Mouse (Mus musculus) bone marrow macrophage, adult 2 months (primary cell): ENCODE results near the gene Prickle3.

Source experiments
- CTCF ChIP-seq: IDR thresholded peaks from 2 replicates; pipeline ENCODE4 v1.5.1; 2012; ENCODE audit warnings: low read depth, mild to moderate bottlenecking, low read length, moderate library complexity
- POLR2A ChIP-seq: IDR thresholded peaks from 2 replicates; pipeline ENCODE4 v1.6.1; 2012; ENCODE audit warnings: mild to moderate bottlenecking, low read depth, low read length, borderline replicate concordance

- TF ChIP-seq POLR2A (no peak), CTCF (no peak)
Observed at GRCm38 (mm10) chrX:7674284-7675000, 17.4 kb downstream of the Prickle3 start.
